Mouse (Mus musculus) adrenal gland, postnatal 10 days (tissue): ENCODE results near the gene Chrna1. TPM values are rescaled to one million over a fixed set of nuclear protein-coding genes. Genes with fewer than 3 reads are reported as not detected.
A peak's percentile ranks its signal among the peaks of the same experiment; 100 is the strongest.

Experiments used
- DNase-seq: peaks from one replicate; pipeline ENCODE4 v3.0.0; 2021; ENCODE audit warnings: mixed read lengths
- total RNA-seq, 2 experiments: library from RNA; stranded (reverse); gene quantifications; 2 replicates each; pipeline ENCODE4 v1.2.3; 2021

Chrna1 gene
- total RNA-seq, 2 experiments from 2014 or later, result 0.39 to 1.6 TPM

- no peak for DNase-seq
Measured at GRCm38 (mm10) chr2:73591246-73591645, 11.1 kb upstream of the Chrna1 start.

GRCm38 (mm10) chr2:73590106-73590505, 10.0 kb upstream of the Chrna1 start:
- DNase-seq, result no peak

GRCm38 (mm10) chr2:73588951-73589350, 8.8 kb upstream of the Chrna1 start:
- DNase-seq, result no peak

GRCm38 (mm10) chr2:73587109-73587506, 7.0 kb upstream of the Chrna1 start:
- no peak for DNase-seq

- no peak for DNase-seq
Measured at GRCm38 (mm10) chr2:73586392-73587108, 6.4 kb upstream of the Chrna1 start.

GRCm38 (mm10) chr2:73585347-73585831, 5.3 kb upstream of the Chrna1 start:
- DNase-seq, result peak; percentile 54

GRCm38 (mm10) chr2:73584645-73585346, 4.7 kb upstream of the Chrna1 start:
- peak; percentile 86 for DNase-seq

- DNase-seq, result no peak
Measured at GRCm38 (mm10) chr2:73580720-73581119, 582 bp upstream of the Chrna1 start.

- no peak for DNase-seq
Measured at GRCm38 (mm10) chr2:73579168-73579567, 970 bp downstream of the Chrna1 start.

- no peak for DNase-seq
Measured at GRCm38 (mm10) chr2:73574418-73574817, 5.7 kb downstream of the Chrna1 start.

GRCm38 (mm10) chr2:73573556-73573955, 6.6 kb downstream of the Chrna1 start:
- DNase-seq, result no peak

GRCm38 (mm10) chr2:73572539-73573372, 7.4 kb downstream of the Chrna1 start:
- DNase-seq, result peak; percentile 80

GRCm38 (mm10) chr2:73571901-73572300, 8.2 kb downstream of the Chrna1 start:
- no peak for DNase-seq

- DNase-seq, result no peak
Measured at GRCm38 (mm10) chr2:73571304-73571703, 8.8 kb downstream of the Chrna1 start.

- peak; percentile 72 for DNase-seq
Measured at GRCm38 (mm10) chr2:73566989-73567605, 13.0 kb downstream of the Chrna1 start.

GRCm38 (mm10) chr2:73566162-73566561, 14.0 kb downstream of the Chrna1 start:
- no peak for DNase-seq

- DNase-seq, result no peak
Measured at GRCm38 (mm10) chr2:73563690-73564089, 16.4 kb downstream of the Chrna1 start.

GRCm38 (mm10) chr2:73562656-73563055, 17.5 kb downstream of the Chrna1 start:
- DNase-seq, result no peak

- DNase-seq, result no peak
Measured at GRCm38 (mm10) chr2:73561665-73562063, 18.5 kb downstream of the Chrna1 start.

GRCm38 (mm10) chr2:73560899-73561664, 19.1 kb downstream of the Chrna1 start:
- no peak for DNase-seq

- no peak for DNase-seq
Measured at GRCm38 (mm10) chr2:73560445-73560844, 19.7 kb downstream of the Chrna1 start.
